Mouse (Mus musculus): Measurements from ENCODE around the gene Dgke. TPM values are rescaled to one million over a fixed set of nuclear protein-coding genes. Genes with fewer than 3 reads are reported as not detected.

Dgke gene
- polyA plus RNA-seq, 1 experiment from 2014 or later = 14.8 TPM

- Histone ChIP-seq H3K9me3 (no peaks in the 10 kb centered on the region), H3K4me3 (no peak overlapping the region), H3K27me3 (no peaks in the 10 kb centered on the region), H3K9ac (no peak overlapping the region), H3K4me2 (no peak overlapping the region), H3K27ac (no peak overlapping the region), H3K36me3 (no peaks in the 10 kb centered on the region), H3K4me1 (replicated peaks) (0 out of 2 replicates have a peak, but pooled peaks cover 3% of the 10 kb centered on the region)
- no peak for ATAC-seq (ENCODE audit: low FRiP score)
- WGBS = 90% methylated on average over 3 of the region's 3 CpGs
Measured at GRCm38 (mm10) chr11:89007582-89007981, 59.1 kb downstream of the Dgke start.

GRCm38 (mm10) chr11:89006404-89006803, 60.2 kb downstream of the Dgke start:
- Histone ChIP-seq H3K9me3 (no peaks in the 10 kb centered on the region), H3K27me3 (no peaks in the 10 kb centered on the region), H3K27ac (no peak overlapping the region), H3K4me3 (no peak overlapping the region), H3K36me3 (no peaks in the 10 kb centered on the region), H3K4me1 (replicated peaks) (0 out of 2 replicates have a peak, but pooled peaks cover 3% of the 10 kb centered on the region), H3K4me2 (no peak overlapping the region), H3K9ac (no peak overlapping the region)
- no peak for ATAC-seq (ENCODE audit: low FRiP score)

- 0 out of 2 replicates have a peak, but pooled peaks cover 3% of the 10 kb centered on the region for H3K4me1 ChIP-seq (replicated peaks)
- H3K36me3 ChIP-seq = no peaks in the 10 kb centered on the region
- WGBS = 80% methylated on average over 5 of the region's 5 CpGs
- H3K4me2 ChIP-seq = no peak overlapping the region
- H3K4me3 ChIP-seq = no peak overlapping the region
- no peak overlapping the region for H3K27ac ChIP-seq
- H3K9me3 ChIP-seq = no peaks in the 10 kb centered on the region
- no peak overlapping the region for H3K9ac ChIP-seq
- H3K27me3 ChIP-seq = peaks cover 3% of the 10 kb centered on the region; the same call in 1 of the 2 replicates
- no peak for ATAC-seq (ENCODE audit: low FRiP score)
Measured at GRCm38 (mm10) chr11:89005473-89005872, 61.2 kb downstream of the Dgke start.

- whole genome bisulfite sequencing = 86% methylated on average over 4 of the region's 4 CpGs
- no peak overlapping the region for H3K4me2 ChIP-seq
- H3K36me3 ChIP-seq = no peaks in the 10 kb centered on the region
- H3K9ac ChIP-seq = no peak overlapping the region
- peaks cover 20% of the 10 kb centered on the region for H3K27me3 ChIP-seq
- H3K9me3 ChIP-seq = no peaks in the 10 kb centered on the region
- no peak overlapping the region for H3K4me3 ChIP-seq
- ATAC-seq (ENCODE audit: low FRiP score) = no peak
- no peak overlapping the region for H3K27ac ChIP-seq
- peaks cover 7% of the 10 kb centered on the region; the same call in 1 of the 2 replicates for H3K4me1 ChIP-seq (replicated peaks)
Measured at GRCm38 (mm10) chr11:89003726-89004125, 62.9 kb downstream of the Dgke start.

GRCm38 (mm10) chr11:89003078-89003477, 63.6 kb downstream of the Dgke start:
- H3K4me1 ChIP-seq (replicated peaks) = peaks cover 7% of the 10 kb centered on the region; the same call in 1 of the 2 replicates
- no peak overlapping the region for H3K9ac ChIP-seq
- H3K27ac ChIP-seq = no peak overlapping the region
- H3K9me3 ChIP-seq = no peaks in the 10 kb centered on the region
- H3K4me2 ChIP-seq = no peak overlapping the region
- no peak for ATAC-seq (ENCODE audit: low FRiP score)
- peaks cover 24% of the 10 kb centered on the region for H3K27me3 ChIP-seq
- H3K4me3 ChIP-seq = no peak overlapping the region
- 65% methylated on average over 6 of the region's 6 CpGs for WGBS
- H3K36me3 ChIP-seq = no peaks in the 10 kb centered on the region

GRCm38 (mm10) chr11:89002621-89003020, 64.0 kb downstream of the Dgke start:
- H3K4me1 ChIP-seq (replicated peaks) = peaks cover 7% of the 10 kb centered on the region; the same call in 1 of the 2 replicates
- no peak overlapping the region for H3K9ac ChIP-seq
- H3K4me3 ChIP-seq = no peak overlapping the region
- no peak overlapping the region for H3K4me2 ChIP-seq
- ATAC-seq (ENCODE audit: low FRiP score) = no peak
- no peak overlapping the region for H3K27ac ChIP-seq
- 82% methylated on average over 5 of the region's 5 CpGs for WGBS
- H3K36me3 ChIP-seq = no peaks in the 10 kb centered on the region
- no peaks in the 10 kb centered on the region for H3K9me3 ChIP-seq
- peaks cover 24% of the 10 kb centered on the region for H3K27me3 ChIP-seq

GRCm38 (mm10) chr11:89002068-89002467, 64.6 kb downstream of the Dgke start:
- WGBS = 94% methylated on average over 5 of the region's 5 CpGs
- peaks cover 24% of the 10 kb centered on the region for H3K27me3 ChIP-seq
- peaks cover 7% of the 10 kb centered on the region; the same call in 1 of the 2 replicates for H3K4me1 ChIP-seq (replicated peaks)
- no peak overlapping the region for H3K4me2 ChIP-seq
- H3K9me3 ChIP-seq = no peaks in the 10 kb centered on the region
- H3K4me3 ChIP-seq = no peak overlapping the region
- H3K36me3 ChIP-seq = no peaks in the 10 kb centered on the region
- H3K9ac ChIP-seq = no peak overlapping the region
- H3K27ac ChIP-seq = no peak overlapping the region
- no peak for ATAC-seq (ENCODE audit: low FRiP score)

- Histone ChIP-seq H3K4me1 (replicated peaks) (peaks cover 7% of the 10 kb centered on the region; the same call in 1 of the 2 replicates), H3K9ac (no peak overlapping the region), H3K27ac (no peak overlapping the region), H3K9me3 (no peaks in the 10 kb centered on the region), H3K36me3 (no peaks in the 10 kb centered on the region), H3K4me3 (no peak overlapping the region), H3K4me2 (no peak overlapping the region), H3K27me3 (peaks cover 24% of the 10 kb centered on the region)
- ATAC-seq (ENCODE audit: low FRiP score) = no peak
- 98% methylated on average over 7 of the region's 7 CpGs for WGBS
Measured at GRCm38 (mm10) chr11:89001569-89001968, 65.1 kb downstream of the Dgke start.

GRCm38 (mm10) chr11:89000527-89000819, 66.2 kb downstream of the Dgke start:
- no peak overlapping the region for H3K4me3 ChIP-seq

GRCm38 (mm10) chr11:88999723-89000526, 66.7 kb downstream of the Dgke start:
- Histone ChIP-seq H3K4me3 (peak overlapping the region; percentile 40), H3K27me3 (peaks cover 24% of the 10 kb centered on the region), H3K9me3 (no peaks in the 10 kb centered on the region), H3K27ac (no peak overlapping the region), H3K4me2 (peak overlapping the region; percentile 51), H3K9ac (peak overlapping the region; percentile 60), H3K36me3 (no peaks in the 10 kb centered on the region), H3K4me1 (replicated peaks) (peaks cover 7% of the 10 kb centered on the region; the same call in 1 of the 2 replicates)
- 0 out of 2 replicates have a peak, but pooled peaks have one; percentile 13 for ATAC-seq (ENCODE audit: low FRiP score)
- 29% methylated on average over 33 of the region's 33 CpGs for WGBS

More at GRCm38 (mm10) chr11:89000527-89000819, 66.2 kb downstream of the Dgke start:
- Histone ChIP-seq H3K27ac (no peak overlapping the region), H3K36me3 (no peaks in the 10 kb centered on the region), H3K27me3 (peaks cover 24% of the 10 kb centered on the region), H3K9me3 (no peaks in the 10 kb centered on the region), H3K4me1 (replicated peaks) (peaks cover 7% of the 10 kb centered on the region; the same call in 1 of the 2 replicates), H3K4me2 (no peak overlapping the region), H3K9ac (no peak overlapping the region)
- ATAC-seq (ENCODE audit: low FRiP score) = no peak

- WGBS = 2% methylated on average over 48 of the region's 48 CpGs
- peak within 1 kb of the TSS; percentile 40 for H3K4me3 ChIP-seq
- peak; percentile 28; the same call in 1 of the 2 replicates for ATAC-seq (ENCODE audit: low FRiP score)
- H3K9ac ChIP-seq = peak within 1 kb of the TSS; percentile 60
- H3K4me2 ChIP-seq = peak within 1 kb of the TSS; percentile 51
- H3K9me3 ChIP-seq = no peaks in the 10 kb centered on the region
- peaks cover 24% of the 10 kb centered on the region for H3K27me3 ChIP-seq
- no peak within 1 kb of the TSS for H3K27ac ChIP-seq
- H3K4me1 ChIP-seq (replicated peaks) = peaks cover 7% of the 10 kb centered on the region; the same call in 1 of the 2 replicates
- H3K36me3 ChIP-seq = no peaks in the 10 kb centered on the region
Measured at GRCm38 (mm10) chr11:88998974-88999722, 67.5 kb downstream of the Dgke start, which contains the start of gene Trim25. TSS of gene Trim25 (plus strand) at chr11:88999376.

- no peak for ATAC-seq (ENCODE audit: low FRiP score)
Measured at GRCm38 (mm10) chr11:88998406-88998805, 68.2 kb downstream of the Dgke start.

More at GRCm38 (mm10) chr11:88998406-88998805, 68.2 kb downstream of the Dgke start:
- Histone ChIP-seq H3K27ac (no peak overlapping the region), H3K4me2 (no peak overlapping the region), H3K4me3 (no peak overlapping the region), H3K36me3 (no peaks in the 10 kb centered on the region), H3K9ac (no peak overlapping the region), H3K4me1 (replicated peaks) (peaks cover 7% of the 10 kb centered on the region; the same call in 1 of the 2 replicates), H3K9me3 (no peaks in the 10 kb centered on the region), H3K27me3 (peaks cover 24% of the 10 kb centered on the region)
- whole genome bisulfite sequencing = 9% methylated on average over 3 of the region's 3 CpGs
